Mouse (Mus musculus): ENCODE data around the gene Celf2.

- no peak for TF ChIP-seq CTCF (IDR thresholded peaks at IDR 0.05; ENCODE audit: control insufficient read depth, insufficient read depth, insufficient replicate concordance, low read depth, low read length)
- TF ChIP-seq POLR2A (IDR thresholded peaks at IDR 0.05; ENCODE audit: control insufficient read depth, low read depth, low read length), result no peak
These were observed 612.5 kb downstream of the Celf2 start for GRCm38 (mm10) chr2:6896896-6897295.
